Mouse (Mus musculus): ENCODE results near the gene Pdik1l. TPM values are rescaled to one million over a fixed set of nuclear protein-coding genes. Genes with fewer than 3 reads are reported as not detected.

The Pdik1l gene
- polyA plus RNA-seq, 1 experiment from 2014 or later: 18.8 TPM

DNA sequence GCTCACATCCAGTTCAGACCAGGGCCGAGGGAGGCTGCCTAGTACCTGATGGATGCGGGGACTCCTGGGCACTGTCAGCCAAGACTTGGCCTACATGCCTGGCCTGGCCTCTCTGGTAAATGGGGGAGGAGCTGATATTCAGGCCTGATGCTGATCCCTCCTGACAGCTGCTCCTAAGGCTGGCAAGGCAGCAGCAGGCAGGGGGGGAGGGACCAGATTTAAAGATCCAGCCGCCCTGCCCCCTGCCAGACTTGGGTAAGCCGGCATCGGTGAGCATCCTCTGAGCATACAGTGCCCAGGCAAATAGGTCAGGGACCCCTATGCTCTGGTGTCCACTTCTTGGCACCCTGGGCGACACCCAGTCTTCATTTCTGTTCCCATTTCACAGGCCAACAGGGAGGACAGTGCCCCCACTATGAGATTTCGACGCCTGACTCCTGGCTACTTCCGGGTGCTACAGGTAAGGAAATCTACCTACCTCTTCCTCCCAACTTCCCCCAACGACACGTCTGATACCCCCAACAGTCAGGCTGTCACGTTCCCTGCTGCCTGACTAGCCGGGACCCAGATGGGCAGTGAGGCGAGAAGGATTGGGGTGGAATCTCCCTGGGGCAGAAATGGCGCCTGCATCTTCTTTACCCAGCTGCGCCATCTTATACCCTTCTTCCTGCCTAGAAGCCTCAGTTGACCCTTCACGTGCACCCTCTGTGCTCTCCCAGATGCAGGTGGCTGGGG is 44.0 kb downstream of the Pdik1l start, which contains the start of gene E130218I03Rik:
Gene E130218I03Rik, plus strand, starts transcription at position 147 of the 735 bp plus-strand sequence.
- no peak within 1 kb of the TSS for H3K9ac ChIP-seq (ENCODE audit: low read depth, low read length)
- WGBS: 94% methylated on average over 17 of the region's 17 CpGs
- peak within 1 kb of the TSS; percentile 91 for H3K4me2 ChIP-seq (replicated peaks; ENCODE audit: low read depth, low read length)
- no peak for ATAC-seq (ENCODE audit: low FRiP score, low TSS enrichment)
- H3K4me1 ChIP-seq (ENCODE audit: control insufficient read depth, insufficient read depth, low read length): 0 out of 2 replicates have a peak, but pooled peaks cover 12% of the 10 kb centered on the region
- H3K4me3 ChIP-seq (ENCODE audit: low read length): peak within 1 kb of the TSS; percentile 89; the same call in 1 of the 2 replicates
- H3K9me3 ChIP-seq (ENCODE audit: control insufficient read depth, low read length): no peaks in the 10 kb centered on the region
- H3K27ac ChIP-seq (ENCODE audit: low read depth, low read length): no peak within 1 kb of the TSS
- 0 out of 2 replicates have a peak, but pooled peaks cover 2% of the 10 kb centered on the region for H3K36me3 ChIP-seq (ENCODE audit: control insufficient read depth, insufficient read depth, low read length)
- H3K27me3 ChIP-seq (ENCODE audit: control insufficient read depth, insufficient read depth, low read length): peaks cover 6% of the 10 kb centered on the region

DNA sequence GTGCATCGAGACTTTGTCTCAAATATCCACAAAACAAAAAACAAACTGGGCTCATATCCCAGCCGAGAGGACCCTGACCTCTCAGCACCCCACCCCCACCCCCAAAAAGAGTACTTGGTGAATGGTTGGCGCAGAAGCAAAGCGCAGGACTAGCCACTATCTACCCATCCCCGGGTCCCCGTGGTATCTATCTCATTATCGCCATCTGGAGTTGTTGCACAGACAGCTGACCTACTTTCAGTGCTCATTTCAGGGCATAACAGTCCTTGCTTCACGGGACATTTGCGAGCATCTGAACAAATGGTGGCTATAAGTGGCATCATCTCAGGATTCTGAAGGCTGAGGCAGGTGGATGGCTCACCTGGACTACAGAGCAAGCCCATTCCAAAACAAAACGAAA is 49.0 kb downstream of the Pdik1l start:
- Histone ChIP-seq H3K4me2 (replicated peaks; ENCODE audit: low read depth, low read length) (peak overlapping the region; percentile 42), H3K27ac (ENCODE audit: low read depth, low read length) (no peak overlapping the region), H3K9me3 (ENCODE audit: control insufficient read depth, low read length) (no peaks in the 10 kb centered on the region), H3K9ac (ENCODE audit: low read depth, low read length) (0 out of 2 replicates have a peak overlapping the region, but pooled peaks have one; percentile 54), H3K27me3 (ENCODE audit: control insufficient read depth, insufficient read depth, low read length) (peaks cover 5% of the 10 kb centered on the region), H3K4me1 (ENCODE audit: control insufficient read depth, insufficient read depth, low read length) (peaks cover 10% of the 10 kb centered on the region), H3K36me3 (ENCODE audit: control insufficient read depth, insufficient read depth, low read length) (0 out of 2 replicates have a peak, but pooled peaks cover 2% of the 10 kb centered on the region), H3K4me3 (ENCODE audit: low read length) (peak overlapping the region; percentile 36)
- no peak for ATAC-seq (ENCODE audit: low FRiP score, low TSS enrichment)
- WGBS: 13% methylated on average over 10 of the region's 10 CpGs

DNA sequence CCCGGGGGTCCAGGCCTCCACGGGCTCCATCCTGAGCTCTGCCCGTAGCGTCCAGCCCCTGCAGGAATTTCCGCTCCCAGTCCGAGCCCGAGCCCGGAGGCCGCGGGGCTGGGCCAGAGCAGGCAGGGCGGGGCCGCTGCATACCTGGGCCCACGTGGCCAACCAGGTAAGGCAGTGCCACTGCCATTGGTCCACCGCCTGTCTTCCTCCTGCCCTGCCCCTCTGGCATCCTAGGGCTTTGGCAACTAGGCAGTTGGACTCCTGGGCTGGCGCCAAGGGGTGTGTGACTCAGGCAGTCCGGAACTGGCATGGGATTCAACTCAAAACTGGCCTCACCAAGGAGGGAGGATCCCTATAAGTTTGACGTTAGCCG is 49.4 kb downstream of the Pdik1l start, which contains the start of gene Cnksr1:
Gene Cnksr1, minus strand, starts transcription at position 121 of the 373 bp plus-strand sequence.
- H3K9ac ChIP-seq (ENCODE audit: low read depth, low read length): peak within 1 kb of the TSS; percentile 54
- no peaks in the 10 kb centered on the region for H3K36me3 ChIP-seq (ENCODE audit: control insufficient read depth, insufficient read depth, low read length)
- H3K4me3 ChIP-seq (ENCODE audit: low read length): peak within 1 kb of the TSS; percentile 36
- no peaks in the 10 kb centered on the region for H3K9me3 ChIP-seq (ENCODE audit: control insufficient read depth, low read length)
- 0 out of 2 replicates have a peak within 1 kb of the TSS, but pooled peaks have one; percentile 42 for H3K27ac ChIP-seq (ENCODE audit: low read depth, low read length)
- peaks cover 10% of the 10 kb centered on the region for H3K4me1 ChIP-seq (ENCODE audit: control insufficient read depth, insufficient read depth, low read length)
- peak; percentile 82 for ATAC-seq (ENCODE audit: low FRiP score, low TSS enrichment)
- H3K27me3 ChIP-seq (ENCODE audit: control insufficient read depth, insufficient read depth, low read length): peaks cover 5% of the 10 kb centered on the region
- H3K4me2 ChIP-seq (replicated peaks; ENCODE audit: low read depth, low read length): peak within 1 kb of the TSS; percentile 42
- 3% methylated on average over 18 of the region's 18 CpGs for WGBS

DNA sequence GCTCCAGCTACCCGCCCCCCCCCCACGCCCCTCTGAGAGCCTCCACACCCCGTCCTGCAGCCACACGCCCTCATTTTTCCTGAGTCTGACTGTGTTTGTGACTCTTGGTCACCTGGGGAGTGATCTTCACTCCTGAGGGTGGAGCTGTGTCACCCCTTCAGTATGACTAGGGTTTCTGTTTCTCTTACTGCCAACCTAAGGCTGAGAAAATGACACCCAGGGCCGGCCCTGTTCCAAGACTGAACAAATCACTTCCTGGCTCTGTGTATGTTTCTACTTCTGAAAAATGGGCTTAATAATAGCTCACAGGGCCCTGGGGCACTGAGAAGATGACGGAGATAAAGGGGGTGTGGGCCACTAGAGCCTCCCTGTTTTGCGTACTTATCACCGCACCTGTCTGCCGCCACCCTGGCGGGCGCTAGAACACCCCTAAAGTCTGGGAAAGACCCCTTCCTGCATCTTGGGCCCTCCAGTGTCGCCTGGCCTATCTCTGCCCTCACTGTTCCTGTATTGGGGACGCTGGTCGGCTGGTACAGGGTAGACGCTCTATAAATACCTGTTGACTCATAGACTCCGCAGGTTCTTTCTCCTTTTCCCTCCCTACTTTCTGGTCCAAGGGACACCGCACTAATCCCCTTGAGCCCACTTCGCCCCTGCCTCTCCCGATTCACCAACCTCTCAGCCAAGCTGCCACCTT is 50.0 kb downstream of the Pdik1l start:
- WGBS: 22% methylated on average over 19 of the region's 19 CpGs
- H3K9me3 ChIP-seq (ENCODE audit: control insufficient read depth, low read length): no peaks in the 10 kb centered on the region
- H3K36me3 ChIP-seq (ENCODE audit: control insufficient read depth, insufficient read depth, low read length): no peaks in the 10 kb centered on the region
- 0 out of 2 replicates have a peak overlapping the region, but pooled peaks have one; percentile 42 for H3K27ac ChIP-seq (ENCODE audit: low read depth, low read length)
- peak overlapping the region; percentile 54 for H3K9ac ChIP-seq (ENCODE audit: low read depth, low read length)
- H3K4me3 ChIP-seq (ENCODE audit: low read length): peak overlapping the region; percentile 36
- peak overlapping the region; percentile 42 for H3K4me2 ChIP-seq (replicated peaks; ENCODE audit: low read depth, low read length)
- H3K4me1 ChIP-seq (ENCODE audit: control insufficient read depth, insufficient read depth, low read length): peaks cover 10% of the 10 kb centered on the region
- H3K27me3 ChIP-seq (ENCODE audit: control insufficient read depth, insufficient read depth, low read length): peaks cover 5% of the 10 kb centered on the region
- peak; percentile 40; the same call in 1 of the 2 replicates for ATAC-seq (ENCODE audit: low FRiP score, low TSS enrichment)

DNA sequence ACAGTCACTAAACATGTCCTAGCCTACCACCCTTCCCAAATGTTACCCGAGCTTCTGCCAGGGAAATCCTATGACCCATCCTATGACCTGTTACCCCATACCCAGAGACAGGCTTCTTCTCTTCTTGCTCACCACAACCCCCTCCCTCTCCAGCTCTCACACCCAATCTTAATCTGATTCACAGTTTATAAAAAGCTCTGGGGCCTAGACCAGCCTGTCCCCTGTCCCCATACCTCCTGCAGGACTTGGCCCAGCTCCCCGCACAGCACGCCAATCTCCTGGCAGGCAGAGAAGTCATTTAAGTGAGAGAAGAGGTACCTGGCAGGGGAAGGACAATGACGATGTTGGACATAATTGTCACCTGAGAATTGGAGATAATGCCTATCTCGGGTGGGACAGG is 52.8 kb downstream of the Pdik1l start:
- no peaks in the 10 kb centered on the region for H3K9me3 ChIP-seq (ENCODE audit: control insufficient read depth, low read length)
- no peak overlapping the region for H3K27ac ChIP-seq (ENCODE audit: low read depth, low read length)
- no peak overlapping the region for H3K9ac ChIP-seq (ENCODE audit: low read depth, low read length)
- H3K4me3 ChIP-seq (ENCODE audit: low read length): no peak overlapping the region
- WGBS: 79% methylated on average over 5 of the region's 5 CpGs
- no peak for ATAC-seq (ENCODE audit: low FRiP score, low TSS enrichment)
- H3K4me1 ChIP-seq (ENCODE audit: control insufficient read depth, insufficient read depth, low read length): peaks cover 10% of the 10 kb centered on the region
- H3K4me2 ChIP-seq (replicated peaks; ENCODE audit: low read depth, low read length): no peak overlapping the region
- peaks cover 5% of the 10 kb centered on the region for H3K27me3 ChIP-seq (ENCODE audit: control insufficient read depth, insufficient read depth, low read length)
- H3K36me3 ChIP-seq (ENCODE audit: control insufficient read depth, insufficient read depth, low read length): no peaks in the 10 kb centered on the region

DNA sequence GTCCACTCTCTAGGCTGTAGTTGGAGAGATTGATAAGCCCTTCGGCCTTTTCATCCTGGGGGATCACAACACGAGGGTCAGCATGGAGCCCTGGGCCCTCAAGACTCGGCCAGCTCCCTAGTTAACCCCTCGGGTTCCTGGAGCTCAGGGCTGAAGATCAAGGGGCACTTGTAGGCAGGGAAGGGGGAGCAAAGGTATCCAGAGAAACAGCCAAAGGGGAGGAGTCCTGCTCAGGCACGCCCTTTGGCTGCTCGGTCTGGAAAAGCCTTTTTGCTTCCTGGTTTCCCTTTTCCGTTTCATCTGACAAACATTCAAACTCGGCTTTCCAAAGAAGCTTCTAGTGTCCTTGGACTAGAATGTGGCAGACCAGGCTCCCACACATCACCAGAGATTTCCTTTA is 57.3 kb downstream of the Pdik1l start:
- no peak overlapping the region for H3K9ac ChIP-seq (ENCODE audit: low read depth, low read length)
- 31% methylated on average over 8 of the region's 8 CpGs for WGBS
- no peak for ATAC-seq (ENCODE audit: low FRiP score, low TSS enrichment)

DNA sequence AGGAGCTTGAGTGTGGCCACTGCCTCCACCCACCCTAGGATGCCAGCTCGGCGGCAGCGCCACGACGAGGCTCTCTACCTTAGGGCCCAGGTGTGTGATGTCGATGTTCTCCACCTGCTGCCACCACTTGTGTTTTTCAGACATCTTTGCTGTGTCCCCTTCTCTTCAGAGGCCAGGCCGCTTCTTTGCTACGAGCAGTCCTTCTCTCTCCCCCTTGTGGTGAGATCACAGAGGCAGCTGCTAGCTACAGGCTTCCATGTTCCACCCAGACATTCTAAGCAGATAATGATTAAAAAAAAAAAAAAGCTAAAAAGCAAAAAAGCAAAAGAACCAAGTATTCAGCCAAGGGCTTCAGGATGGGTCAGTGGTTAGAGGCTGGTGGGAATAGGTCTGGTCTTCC is 60.5 kb downstream of the Pdik1l start, which contains the start of gene Catsper4:
Gene Catsper4, minus strand, starts transcription at position 190 of the 400 bp plus-strand sequence.
- Histone ChIP-seq H3K4me2 (replicated peaks; ENCODE audit: low read depth, low read length) (no peak within 1 kb of the TSS), H3K9ac (ENCODE audit: low read depth, low read length) (no peak within 1 kb of the TSS), H3K4me3 (ENCODE audit: low read length) (no peak within 1 kb of the TSS), H3K27me3 (ENCODE audit: control insufficient read depth, insufficient read depth, low read length) (no peaks in the 10 kb centered on the region), H3K9me3 (ENCODE audit: control insufficient read depth, low read length) (no peaks in the 10 kb centered on the region), H3K27ac (ENCODE audit: low read depth, low read length) (no peak within 1 kb of the TSS), H3K4me1 (ENCODE audit: control insufficient read depth, insufficient read depth, low read length) (no peaks in the 10 kb centered on the region), H3K36me3 (ENCODE audit: control insufficient read depth, insufficient read depth, low read length) (no peaks in the 10 kb centered on the region)
- 67% methylated on average over 8 of the region's 8 CpGs for WGBS
- no peak for ATAC-seq (ENCODE audit: low FRiP score, low TSS enrichment)

More for the DNA sequence above, 57.3 kb downstream of the Pdik1l start:
- H3K4me2 ChIP-seq (replicated peaks; ENCODE audit: low read depth, low read length): no peak overlapping the region
- no peaks in the 10 kb centered on the region for H3K9me3 ChIP-seq (ENCODE audit: control insufficient read depth, low read length)
- H3K4me3 ChIP-seq (ENCODE audit: low read length): no peak overlapping the region
- H3K27me3 ChIP-seq (ENCODE audit: control insufficient read depth, insufficient read depth, low read length): no peaks in the 10 kb centered on the region
- H3K36me3 ChIP-seq (ENCODE audit: control insufficient read depth, insufficient read depth, low read length): no peaks in the 10 kb centered on the region
- no peak overlapping the region for H3K27ac ChIP-seq (ENCODE audit: low read depth, low read length)
- H3K4me1 ChIP-seq (ENCODE audit: control insufficient read depth, insufficient read depth, low read length): no peaks in the 10 kb centered on the region
